Mouse (Mus musculus) right cerebral cortex, postnatal 14 days (tissue): ENCODE results near the gene Fmo4.

Experiments used
- DNase-seq: peaks from one replicate; pipeline ENCODE4 v3.0.0; 2022

The Fmo4 gene

DNA sequence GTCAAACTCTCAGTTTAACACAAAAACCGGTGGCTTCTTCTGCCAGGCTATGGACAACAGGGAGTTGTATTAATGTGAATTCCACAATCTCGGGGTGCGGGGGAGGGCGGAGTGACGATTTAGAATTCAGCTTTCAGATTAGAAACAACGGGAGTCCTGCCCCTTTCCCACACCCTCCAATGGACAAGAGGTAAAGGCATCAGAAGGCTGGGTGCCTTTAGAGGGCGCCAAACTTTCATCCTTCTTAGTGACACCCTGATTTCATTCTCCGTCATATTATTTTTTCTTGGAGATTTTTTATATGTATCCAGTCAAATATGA is at the start of gene Fmo4:
Fmo4 (minus strand) TSS at position 137 of the 321 bp plus-strand sequence.
- DNase-seq = peak; percentile 16

DNA sequence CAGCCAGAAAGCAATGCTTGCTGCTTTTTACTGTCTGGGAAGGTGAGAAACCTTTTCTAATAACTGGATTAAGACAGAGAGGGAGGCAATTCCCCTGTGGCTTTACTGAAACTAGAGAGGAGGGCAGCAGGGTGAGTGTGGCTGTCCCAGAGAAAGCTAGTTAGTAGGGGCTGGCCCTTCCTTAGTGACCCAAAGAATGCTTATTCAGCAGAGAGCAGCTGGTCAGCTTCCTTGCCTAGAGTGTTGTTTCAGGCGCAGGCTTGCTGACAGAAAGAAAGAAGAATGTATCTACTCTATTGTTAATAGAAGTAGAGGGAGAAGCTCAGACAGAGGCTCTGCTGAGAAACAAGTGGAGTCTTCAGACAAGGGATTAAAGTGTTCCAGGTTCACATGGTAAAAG is 48.6 kb upstream of the Fmo4 start:
- DNase-seq = no peak

GRCm38 (mm10) chr1:162859996-162860605 is 46.3 kb upstream of the Fmo4 start:
- DNase-seq = no peak

DNA sequence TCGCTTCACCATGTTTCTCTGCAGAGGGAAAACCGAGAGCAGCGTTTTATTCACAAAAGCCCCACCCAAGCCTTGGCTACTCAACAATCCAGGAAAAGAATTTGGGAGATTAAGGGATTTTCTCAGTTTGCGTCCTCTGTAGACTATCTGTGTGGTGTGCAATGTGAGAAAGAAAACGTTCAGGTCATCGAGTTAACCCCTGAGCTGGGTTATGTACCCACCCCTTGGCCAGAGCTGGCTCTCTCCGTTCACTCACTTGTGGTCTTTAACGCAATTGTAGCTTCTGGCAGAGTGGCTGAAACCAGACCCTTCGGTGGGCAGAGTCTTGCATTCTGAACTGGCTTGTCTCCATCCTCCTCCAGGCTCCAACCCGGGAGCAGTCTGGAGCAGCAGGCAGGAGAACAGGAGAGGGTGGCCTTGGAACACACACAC is 45.8 kb upstream of the Fmo4 start:
- DNase-seq = no peak

GRCm38 (mm10) chr1:162858748-162859130 is 45.0 kb upstream of the Fmo4 start:
- no peak for DNase-seq

GRCm38 (mm10) chr1:162857766-162858747 is 44.3 kb upstream of the Fmo4 start:
- no peak for DNase-seq

GRCm38 (mm10) chr1:162853812-162854482 is 40.2 kb upstream of the Fmo4 start:
- no peak for DNase-seq

- no peak for DNase-seq
Observed at GRCm38 (mm10) chr1:162847554-162847953, 33.8 kb upstream of the Fmo4 start.

DNA sequence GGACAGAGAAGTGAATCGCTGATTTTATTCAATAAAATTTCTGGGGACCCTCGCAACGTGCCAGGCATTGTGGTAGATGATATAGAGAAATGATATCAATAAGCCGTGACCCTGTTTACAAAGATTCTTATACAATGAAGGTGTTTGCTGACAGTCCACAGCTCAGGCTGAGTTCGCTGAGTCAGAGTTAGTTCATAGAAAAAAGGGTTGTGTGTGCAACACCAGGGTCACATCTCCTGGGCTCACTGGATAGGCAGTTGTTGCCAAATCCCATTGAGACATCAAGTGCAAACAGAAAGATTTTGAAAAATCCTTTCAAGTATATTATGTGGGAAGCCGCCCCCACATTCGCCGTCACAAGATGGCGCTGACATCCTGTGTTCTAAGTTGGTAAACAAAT is 26.4 kb upstream of the Fmo4 start:
- no peak for DNase-seq

GRCm38 (mm10) chr1:162838976-162839375 is 25.2 kb upstream of the Fmo4 start:
- DNase-seq = no peak

- DNase-seq = no peak
Observed at GRCm38 (mm10) chr1:162834342-162834741, 20.6 kb upstream of the Fmo4 start.

DNA sequence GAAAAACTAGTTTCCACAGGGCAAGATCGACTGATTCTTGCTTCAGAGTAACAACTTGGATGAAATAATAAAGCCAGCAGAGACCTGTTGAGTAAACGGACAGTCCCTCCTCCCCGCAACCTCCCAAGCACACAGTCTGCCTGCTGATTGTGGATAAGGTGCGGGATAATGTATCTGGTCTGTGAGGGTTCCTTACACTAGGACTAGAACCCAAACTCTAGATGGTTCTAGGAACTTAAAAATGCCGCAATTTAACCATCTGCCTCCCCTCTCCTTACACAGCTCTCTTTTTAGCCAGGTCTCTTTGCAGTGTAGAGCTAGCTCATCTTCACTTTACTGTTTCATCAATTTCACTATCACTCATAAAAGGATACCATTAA is 18.8 kb upstream of the Fmo4 start:
- DNase-seq = no peak

GRCm38 (mm10) chr1:162831838-162832573 is 18.2 kb upstream of the Fmo4 start:
- no peak for DNase-seq

GRCm38 (mm10) chr1:162819280-162819679 is 5.5 kb upstream of the Fmo4 start:
- DNase-seq = no peak

DNA sequence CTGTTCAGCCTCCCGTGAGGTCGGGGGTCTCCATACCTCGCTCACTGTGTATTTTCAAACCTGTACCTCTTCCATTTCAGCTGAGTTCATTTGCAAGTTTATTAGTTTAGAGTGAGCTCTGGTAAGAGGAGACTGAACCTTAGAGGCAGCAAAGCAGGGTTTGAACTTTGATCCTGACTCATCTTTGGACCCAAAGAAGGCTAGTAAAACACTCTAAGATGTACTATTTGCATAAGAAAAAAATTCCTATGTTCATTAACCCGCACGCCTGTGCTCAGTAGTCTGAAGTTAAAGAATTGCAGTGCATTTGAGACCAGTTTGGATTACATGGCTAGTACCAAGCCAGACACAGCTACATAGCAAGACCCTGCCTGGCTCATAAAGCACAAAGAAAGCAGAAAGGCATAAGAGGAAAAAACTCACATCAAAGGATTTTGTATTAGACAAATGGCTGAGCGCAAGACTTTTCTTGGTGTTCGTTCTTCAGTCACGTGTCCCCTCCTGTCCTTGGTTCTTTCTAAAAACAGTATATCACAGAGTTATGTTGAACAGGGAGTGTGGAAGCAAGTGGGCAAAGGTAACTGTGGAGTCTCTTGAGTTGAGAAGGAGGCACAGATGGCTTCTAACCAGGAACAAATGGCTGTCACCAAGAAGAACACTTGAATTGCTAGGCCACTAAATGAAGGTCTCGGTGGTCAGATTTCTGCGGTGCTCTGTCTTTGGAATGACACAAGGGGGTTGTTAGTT is 1.8 kb upstream of the Fmo4 start:
- DNase-seq = no peak

DNA sequence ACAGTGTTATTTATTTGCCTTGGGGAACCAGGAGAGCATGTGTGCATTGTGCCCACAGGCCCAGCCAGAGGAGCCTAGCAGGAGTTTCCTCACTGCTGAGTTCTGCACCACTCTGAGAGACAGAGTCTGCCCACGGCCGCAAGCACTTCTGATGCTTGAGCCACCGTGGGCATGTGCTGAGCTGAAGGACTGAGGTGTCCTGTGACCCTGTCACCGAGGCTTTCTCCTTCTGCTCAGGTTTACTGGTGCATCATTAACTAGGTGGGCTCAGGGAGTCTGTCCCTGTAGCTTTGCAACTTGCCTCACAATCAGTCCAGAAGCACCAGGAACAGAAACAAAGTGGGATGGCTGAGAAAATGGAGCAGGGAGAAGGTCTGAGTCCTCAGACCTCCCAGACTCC is 1.2 kb upstream of the Fmo4 start:
- DNase-seq = no peak

GRCm38 (mm10) chr1:162813143-162813835 is 483 bp downstream of the Fmo4 start:
- DNase-seq = no peak

- no peak for DNase-seq
Observed at GRCm38 (mm10) chr1:162808541-162808940, 5.2 kb downstream of the Fmo4 start.

- no peak for DNase-seq
Observed at GRCm38 (mm10) chr1:162807441-162807840, 6.3 kb downstream of the Fmo4 start.

DNA sequence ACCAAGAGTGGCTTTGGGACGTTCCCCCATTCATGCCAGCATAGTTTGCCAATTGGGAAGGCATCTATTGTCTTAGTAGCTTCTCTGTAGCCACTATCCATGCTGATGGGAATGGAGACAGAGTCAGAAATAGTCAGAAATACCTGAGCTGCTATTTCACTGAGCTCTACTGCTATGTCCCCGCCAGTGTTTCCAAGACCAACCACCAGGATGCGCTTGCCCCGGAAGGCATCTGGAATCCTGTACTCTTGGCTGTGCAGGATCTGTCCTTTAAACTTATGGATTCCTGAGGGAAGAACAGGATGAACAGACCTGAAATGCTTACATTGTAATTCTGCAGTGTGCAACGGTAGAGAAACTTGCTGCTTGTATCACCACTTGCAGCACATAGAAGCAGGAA is 8.8 kb downstream of the Fmo4 start:
- DNase-seq = no peak

GRCm38 (mm10) chr1:162796441-162796840 is 17.3 kb downstream of the Fmo4 start:
- no peak for DNase-seq
